Mouse (Mus musculus): Measurements from ENCODE around the gene Zfp985. TPM values are rescaled to one million over a fixed set of nuclear protein-coding genes. Genes with fewer than 3 reads are reported as not detected.
"Not testable (repeated sequence)": the region's sequence is repeated elsewhere in the genome, so short reads cannot be mapped to it uniquely, and the experiment has no call there.

Gene Zfp985
- total RNA-seq (2021), result not detected
- long read RNA-seq, experiment 1, result 0 reads
- long read RNA-seq, experiment 2, result 0 reads

DNA sequence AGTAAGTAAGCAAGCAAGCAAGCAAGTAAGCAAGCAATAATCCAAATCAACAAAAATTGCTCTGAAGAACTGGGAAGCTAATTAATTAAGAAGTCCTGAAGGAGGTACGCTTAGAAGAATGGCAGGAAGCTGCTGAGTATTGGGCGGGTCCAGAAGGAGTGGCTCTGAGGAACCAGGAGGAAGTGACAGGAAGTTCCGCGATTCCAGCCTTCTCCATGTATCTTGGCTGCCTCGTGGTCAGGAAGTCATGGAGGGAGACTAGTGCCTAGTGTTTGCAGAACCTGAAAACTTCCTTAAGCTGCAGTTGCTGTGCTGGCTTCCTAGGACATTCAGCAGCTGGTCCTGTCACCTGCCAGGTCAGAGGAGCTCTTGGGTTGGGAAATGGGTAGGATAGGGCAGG is at the start of gene Zfp985:
Gene Zfp985 (plus strand): TSS at position 207 of the 400 bp plus-strand sequence.
- intact Hi-C loops (cut with DNase I); H3K4me3 ChIP-seq; DNase-seq (ENCODE audit: extremely low spot score in 1 of 2, low spot score in 2 of 2); H3K27ac ChIP-seq: not testable (repeated sequence)

- intact Hi-C loops (cut with DNase I), result no loop called here
- TF ChIP-seq CTCF (IDR thresholded peaks at IDR 0.05), result no peak
- H3K27ac ChIP-seq, result no peak overlapping the region
- DNase-seq (ENCODE audit: extremely low spot score in 1 of 2, low spot score in 2 of 2), result no peak
- H3K4me3 ChIP-seq, result no peak overlapping the region
These were observed 43.9 kb upstream of the Zfp985 start for GRCm38 (mm10) chr4:147509174-147509573.

GRCm38 (mm10) chr4:147518981-147519380 is 34.1 kb upstream of the Zfp985 start:
- Histone ChIP-seq H3K27ac (no peak overlapping the region), H3K4me3 (no peak overlapping the region)
- TF ChIP-seq CTCF (IDR thresholded peaks at IDR 0.05), result no peak
- intact Hi-C loops (cut with DNase I), result no loop called here
- DNase-seq (ENCODE audit: extremely low spot score in 1 of 2, low spot score in 2 of 2), result no peak

GRCm38 (mm10) chr4:147520100-147520499 is 33.0 kb upstream of the Zfp985 start:
- no peak for TF ChIP-seq CTCF (IDR thresholded peaks at IDR 0.05)
- no peak for DNase-seq (ENCODE audit: extremely low spot score in 1 of 2, low spot score in 2 of 2)
- no peak overlapping the region for H3K4me3 ChIP-seq
- intact Hi-C loops (cut with DNase I), result loop anchor here (5.0 kb wide), 1 partner anchor 67 kb away; no protein-coding TSS in a partner anchor
- H3K27ac ChIP-seq, result no peak overlapping the region

DNA sequence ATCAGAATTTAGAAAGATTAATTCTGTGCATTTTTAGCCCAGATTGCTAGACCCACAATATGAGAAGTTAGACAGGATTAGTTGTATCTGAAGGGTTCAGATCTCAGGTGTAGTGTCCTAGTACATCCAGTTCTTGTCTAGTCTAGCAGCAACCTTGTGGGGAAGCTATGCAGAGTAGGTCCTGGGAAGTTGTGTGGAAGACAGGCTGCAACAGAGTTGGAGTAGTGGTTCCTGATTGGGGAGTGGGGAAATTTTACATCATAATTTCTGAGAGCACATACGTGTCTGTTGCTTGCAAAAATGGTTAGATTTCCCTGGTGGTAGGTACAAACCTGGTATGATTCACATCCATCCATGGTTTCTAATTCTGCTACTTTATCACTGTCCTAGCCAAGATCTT is 28.0 kb upstream of the Zfp985 start:
- no peak for DNase-seq (ENCODE audit: extremely low spot score in 1 of 2, low spot score in 2 of 2)
- Histone ChIP-seq H3K27ac (no peak overlapping the region), H3K4me3 (no peak overlapping the region)
- TF ChIP-seq CTCF (IDR thresholded peaks at IDR 0.05), result no peak
- intact Hi-C loops (cut with DNase I), result no loop called here

DNA sequence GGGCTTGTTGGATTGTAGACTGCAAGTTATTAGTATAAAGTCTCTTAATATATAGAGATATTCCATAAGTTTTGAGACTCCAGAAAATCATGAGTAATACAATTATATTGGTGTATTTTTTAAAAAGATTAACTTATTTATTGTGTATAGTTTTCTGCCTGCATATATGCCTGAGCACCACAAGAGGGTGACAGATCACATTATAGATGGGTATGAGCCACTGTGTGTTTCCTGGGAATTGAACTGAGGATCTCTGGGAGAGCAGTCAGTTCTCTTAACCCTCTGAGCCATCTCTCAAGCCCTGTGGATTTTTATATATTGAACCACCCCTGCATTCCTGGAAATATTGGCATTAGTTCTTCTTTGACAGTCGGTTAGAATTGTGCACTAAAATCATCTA is 22.7 kb upstream of the Zfp985 start:
- Histone ChIP-seq H3K4me3 (no peak overlapping the region), H3K27ac (no peak overlapping the region)
- intact Hi-C loops (cut with DNase I), result no loop called here
- no peak for TF ChIP-seq CTCF (IDR thresholded peaks at IDR 0.05)
- DNase-seq (ENCODE audit: extremely low spot score in 1 of 2, low spot score in 2 of 2), result no peak

DNA sequence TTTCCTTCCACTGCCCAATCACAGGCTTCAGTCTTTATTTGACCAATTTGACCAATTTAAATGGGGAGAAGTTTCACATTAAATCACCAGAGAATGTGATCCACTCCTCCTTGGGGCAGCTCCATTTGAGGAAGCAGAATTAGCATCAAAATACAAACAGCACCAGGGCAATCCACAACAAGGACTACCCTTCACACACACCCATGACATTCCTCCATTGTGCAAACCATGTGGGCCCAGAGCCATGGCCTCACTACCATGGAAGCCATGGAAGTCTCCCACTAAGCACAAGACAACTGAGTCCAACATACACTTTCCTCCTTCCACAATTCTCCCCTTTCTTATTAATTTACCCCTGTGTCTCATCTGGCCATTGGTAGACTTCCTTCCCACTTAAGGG is 17.2 kb upstream of the Zfp985 start:
- intact Hi-C loops (cut with DNase I); H3K4me3 ChIP-seq; H3K27ac ChIP-seq; DNase-seq (ENCODE audit: extremely low spot score in 1 of 2, low spot score in 2 of 2): not testable (repeated sequence)

DNA sequence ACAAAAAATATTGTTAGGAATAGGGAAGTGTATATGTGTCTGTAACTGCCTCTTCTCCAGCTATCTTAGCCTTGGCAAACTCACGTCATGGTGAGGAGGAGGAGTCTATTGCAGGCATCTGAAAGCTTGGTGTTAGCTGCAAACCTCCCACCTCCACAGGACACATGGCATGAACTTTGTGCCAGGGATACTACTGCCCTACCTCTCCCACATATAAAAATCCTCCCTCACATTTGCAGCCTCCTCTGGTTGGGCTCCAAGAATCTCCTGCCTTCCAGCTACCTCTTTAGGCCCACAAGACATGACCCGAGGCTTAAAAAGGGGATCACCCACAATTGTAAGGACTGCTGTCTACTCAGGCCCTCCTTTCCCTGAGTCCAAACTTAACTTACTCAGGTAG is 15.4 kb upstream of the Zfp985 start:
- intact Hi-C loops (cut with DNase I), result no loop called here
- no peak overlapping the region for H3K27ac ChIP-seq
- no peak overlapping the region for H3K4me3 ChIP-seq
- DNase-seq (ENCODE audit: extremely low spot score in 1 of 2, low spot score in 2 of 2), result no peak
- no peak for TF ChIP-seq CTCF (IDR thresholded peaks at IDR 0.05)

DNA sequence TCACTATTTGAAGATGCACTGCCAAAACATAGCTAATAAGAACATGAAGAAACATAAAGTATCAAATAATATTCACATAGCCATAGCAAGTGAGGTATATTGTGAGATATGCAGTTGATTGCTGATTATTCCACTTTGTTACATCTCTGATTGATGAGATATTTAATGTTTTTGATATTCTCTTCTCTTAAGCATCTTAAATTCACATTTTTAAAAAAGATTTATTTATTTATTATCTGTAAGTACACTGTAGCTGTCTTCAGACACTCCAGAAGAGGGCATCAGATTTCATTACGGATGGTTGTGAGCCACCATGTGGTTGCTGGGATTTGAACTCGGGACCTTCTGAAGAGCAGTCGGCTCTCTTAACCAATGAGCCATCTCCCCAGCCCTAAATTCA is 13.2 kb upstream of the Zfp985 start, which contains the start of gene Gm16503:
Gene Gm16503 (plus strand): TSS at position 301 of the 400 bp plus-strand sequence.
- intact Hi-C loops (cut with DNase I); H3K27ac ChIP-seq; H3K4me3 ChIP-seq; DNase-seq (ENCODE audit: extremely low spot score in 1 of 2, low spot score in 2 of 2): not testable (repeated sequence)

DNA sequence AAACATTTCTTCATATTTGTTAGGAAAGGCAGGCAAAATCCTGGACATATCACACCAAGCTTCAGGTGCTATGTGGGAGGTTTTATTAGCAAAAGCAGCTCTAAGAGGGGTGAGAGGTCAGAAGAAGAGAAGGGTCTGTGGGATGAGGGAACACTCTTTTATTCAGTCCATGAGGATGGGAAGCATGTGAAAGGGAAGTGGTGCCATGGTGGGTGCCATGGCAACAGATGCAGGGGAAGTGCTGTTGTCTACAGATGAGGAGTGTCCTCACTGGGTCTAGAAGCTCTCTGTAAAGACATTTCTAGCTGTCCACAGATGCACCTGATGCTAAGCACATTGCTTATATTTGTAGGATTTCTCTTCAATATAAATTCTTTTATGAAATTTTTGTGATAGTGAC is 12.0 kb upstream of the Zfp985 start:
- DNase-seq (ENCODE audit: extremely low spot score in 1 of 2, low spot score in 2 of 2), result no peak
- H3K4me3 ChIP-seq, result no peak overlapping the region
- no peak for TF ChIP-seq CTCF (IDR thresholded peaks at IDR 0.05)
- H3K27ac ChIP-seq, result no peak overlapping the region
- intact Hi-C loops (cut with DNase I), result no loop called here

DNA sequence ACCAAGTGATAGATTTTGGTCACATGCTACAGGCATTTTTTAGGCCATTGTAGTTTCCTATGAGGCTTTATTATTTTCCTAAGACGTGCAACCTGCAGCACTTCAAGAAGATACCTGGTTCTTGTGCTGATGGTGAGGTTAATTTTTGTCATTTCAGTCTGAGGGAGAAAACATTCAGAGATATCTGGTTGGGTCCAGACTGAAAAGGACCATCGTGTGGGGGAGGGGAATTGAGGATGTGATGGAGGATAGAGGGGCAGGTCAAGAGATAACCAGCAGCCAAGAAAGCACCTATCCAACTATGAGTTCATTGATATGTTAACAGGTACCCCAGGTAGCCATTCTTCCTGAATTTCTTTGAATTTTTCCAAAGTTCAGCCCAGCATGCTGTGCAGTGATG is 1.3 kb downstream of the Zfp985 start:
- H3K27ac ChIP-seq; DNase-seq (ENCODE audit: extremely low spot score in 1 of 2, low spot score in 2 of 2); H3K4me3 ChIP-seq; intact Hi-C loops (cut with DNase I): not testable (repeated sequence)

- H3K27ac ChIP-seq; DNase-seq (ENCODE audit: extremely low spot score in 1 of 2, low spot score in 2 of 2); intact Hi-C loops (cut with DNase I); H3K4me3 ChIP-seq: not testable (repeated sequence)
These were observed 3.8 kb downstream of the Zfp985 start for GRCm38 (mm10) chr4:147556921-147557320.

GRCm38 (mm10) chr4:147558011-147558410 is 4.9 kb downstream of the Zfp985 start:
- DNase-seq (ENCODE audit: extremely low spot score in 1 of 2, low spot score in 2 of 2); H3K27ac ChIP-seq; H3K4me3 ChIP-seq; intact Hi-C loops (cut with DNase I): not testable (repeated sequence)

DNA sequence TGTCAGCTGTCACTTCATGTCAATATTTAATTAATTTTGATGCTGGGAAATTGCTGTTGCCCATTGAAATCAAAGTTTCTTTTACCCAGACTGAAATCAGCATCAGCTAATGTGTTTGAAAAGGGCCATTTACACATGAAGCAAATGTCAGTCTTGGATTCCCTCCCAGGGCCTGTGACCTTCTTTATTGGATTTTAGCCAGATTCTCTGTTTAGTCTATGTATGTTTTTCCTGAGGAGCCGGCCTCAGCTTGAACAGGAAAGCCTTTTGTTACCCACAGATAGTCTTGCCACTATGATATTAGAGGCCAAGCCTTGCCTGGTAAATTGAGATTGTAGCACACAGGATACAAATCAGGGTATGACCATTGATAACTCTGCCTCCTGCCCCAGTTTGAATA is 6.0 kb downstream of the Zfp985 start:
- DNase-seq (ENCODE audit: extremely low spot score in 1 of 2, low spot score in 2 of 2); H3K27ac ChIP-seq; H3K4me3 ChIP-seq; intact Hi-C loops (cut with DNase I): not testable (repeated sequence)
